Mouse (Mus musculus) spleen, embryonic (tissue): ENCODE measurements around the gene Apbb2.

Experiments used
- CTCF ChIA-PET: fragments of 350-600 bp; sonication (Branson Sonifier 250); formaldehyde crosslinking; loops from one replicate; lab custom pipeline; 2022; lab: Charles Lee

Gene Apbb2

GRCm38 (mm10) chr5:66602287-66602820 lies 16.2 kb downstream of the Apbb2 start:
- CTCF ChIA-PET: no interaction called here

GRCm38 (mm10) chr5:66600415-66600814 lies 18.2 kb downstream of the Apbb2 start:
- CTCF ChIA-PET: interaction anchor here (0.7 kb wide), 1 partner anchor 289 kb away, joined by 6 read pairs; no protein-coding TSS in a partner anchor

GRCm38 (mm10) chr5:66599888-66600287 lies 18.7 kb downstream of the Apbb2 start:
- CTCF ChIA-PET: interaction anchor here (0.6 kb wide), 1 partner anchor 186 kb away, joined by 3 read pairs; no protein-coding TSS in a partner anchor

GRCm38 (mm10) chr5:66596296-66596695 lies 22.3 kb downstream of the Apbb2 start:
- CTCF ChIA-PET: no interaction called here

GRCm38 (mm10) chr5:66594881-66595280 lies 23.7 kb downstream of the Apbb2 start:
- CTCF ChIA-PET: no interaction called here

GRCm38 (mm10) chr5:66586236-66586745 lies 32.3 kb downstream of the Apbb2 start:
- CTCF ChIA-PET: no interaction called here

- CTCF ChIA-PET: no interaction called here
These were observed 35.6 kb downstream of the Apbb2 start for GRCm38 (mm10) chr5:66583019-66583406.

- CTCF ChIA-PET: no interaction called here
These were observed 36.1 kb downstream of the Apbb2 start for GRCm38 (mm10) chr5:66582281-66583018.

- CTCF ChIA-PET: no interaction called here
These were observed 39.5 kb downstream of the Apbb2 start for GRCm38 (mm10) chr5:66579066-66579465.

GRCm38 (mm10) chr5:66576299-66576698 lies 42.3 kb downstream of the Apbb2 start:
- CTCF ChIA-PET: no interaction called here

- CTCF ChIA-PET: no interaction called here
These were observed 43.4 kb downstream of the Apbb2 start for GRCm38 (mm10) chr5:66575148-66575547.

GRCm38 (mm10) chr5:66573266-66573665 lies 45.3 kb downstream of the Apbb2 start:
- CTCF ChIA-PET: no interaction called here

GRCm38 (mm10) chr5:66572086-66572855 lies 46.3 kb downstream of the Apbb2 start:
- CTCF ChIA-PET: no interaction called here

- CTCF ChIA-PET: no interaction called here
These were observed 47.9 kb downstream of the Apbb2 start for GRCm38 (mm10) chr5:66570709-66571108.

- CTCF ChIA-PET: no interaction called here
These were observed 49.3 kb downstream of the Apbb2 start for GRCm38 (mm10) chr5:66569141-66569801.

- CTCF ChIA-PET: interaction anchor here (0.6 kb wide), 1 partner anchor 106 kb away, joined by 3 read pairs; no protein-coding TSS in a partner anchor
These were observed 50.6 kb downstream of the Apbb2 start for GRCm38 (mm10) chr5:66568002-66568401.

GRCm38 (mm10) chr5:66567424-66567823 lies 51.2 kb downstream of the Apbb2 start:
- CTCF ChIA-PET: interaction anchor here (0.6 kb wide), 1 partner anchor 105 kb away, joined by 3 read pairs; no protein-coding TSS in a partner anchor

- CTCF ChIA-PET: no interaction called here
These were observed 58.9 kb downstream of the Apbb2 start for GRCm38 (mm10) chr5:66559591-66560175.

GRCm38 (mm10) chr5:66558094-66558493 lies 60.5 kb downstream of the Apbb2 start:
- CTCF ChIA-PET: no interaction called here

GRCm38 (mm10) chr5:66553933-66554332 lies 64.7 kb downstream of the Apbb2 start:
- CTCF ChIA-PET: no interaction called here

- CTCF ChIA-PET: no interaction called here
These were observed 66.3 kb downstream of the Apbb2 start for GRCm38 (mm10) chr5:66552246-66552645.
